Mouse (Mus musculus) left cerebral cortex, adult 11 months (tissue): ENCODE data around the gene Dctpp1.

Experiments
- DNase-seq: peaks from one replicate; pipeline ENCODE4 v3.0.0; 2022; ENCODE audit warnings: low spot score

Dctpp1 gene

DNA sequence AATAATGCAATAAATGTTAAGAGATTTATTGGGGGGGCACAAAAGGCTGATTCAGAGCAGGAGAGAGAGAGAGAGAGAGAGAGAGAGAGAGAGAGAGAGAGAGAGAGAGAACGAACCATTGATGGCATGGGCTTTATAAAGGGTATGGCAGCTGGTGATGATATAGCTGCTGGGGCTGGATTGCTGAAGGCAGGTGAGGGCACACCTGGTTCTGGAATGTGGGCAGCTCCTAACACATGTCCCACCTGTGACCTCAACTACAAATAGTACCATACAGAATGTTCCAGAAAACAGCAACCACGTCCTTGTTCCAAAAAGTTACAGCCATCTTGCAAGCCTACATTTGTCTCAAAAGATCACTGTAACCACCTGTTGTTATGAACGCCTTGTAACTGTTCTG lies 29.1 kb downstream of the Dctpp1 start:
- DNase-seq: no peak

DNA sequence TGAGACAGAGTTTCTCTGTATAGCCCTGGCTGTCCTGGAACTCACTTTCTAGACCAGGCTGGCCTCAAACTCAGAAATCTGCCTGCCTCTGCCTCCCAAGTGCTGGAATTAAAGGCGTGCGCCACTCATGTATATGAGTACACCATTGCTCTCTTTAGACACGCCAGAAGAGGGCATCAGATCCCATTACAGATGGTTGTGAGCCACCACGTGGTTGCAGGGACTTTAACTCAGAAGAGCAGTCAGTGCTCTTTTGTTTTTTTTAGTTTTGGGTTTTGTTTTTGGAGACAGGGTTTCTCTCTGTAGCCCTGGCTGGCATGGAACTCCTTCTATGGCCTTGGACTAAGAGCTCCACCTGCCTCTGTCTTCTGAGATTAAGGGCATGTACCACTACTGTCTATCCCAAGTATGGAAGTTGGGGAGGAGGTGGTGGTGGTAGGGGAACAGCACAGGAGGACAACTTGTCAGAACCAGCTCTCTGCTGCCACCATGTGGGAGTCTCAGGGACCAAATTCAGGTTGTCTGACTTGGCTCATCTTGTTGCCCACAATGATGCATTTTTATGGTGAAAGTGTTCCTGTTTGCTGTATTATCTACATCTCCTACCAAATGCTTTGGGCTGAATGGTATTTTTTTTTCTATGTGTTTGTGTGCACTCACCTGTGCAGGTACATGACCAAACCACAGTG lies 31.8 kb downstream of the Dctpp1 start:
- DNase-seq: no peak

DNA sequence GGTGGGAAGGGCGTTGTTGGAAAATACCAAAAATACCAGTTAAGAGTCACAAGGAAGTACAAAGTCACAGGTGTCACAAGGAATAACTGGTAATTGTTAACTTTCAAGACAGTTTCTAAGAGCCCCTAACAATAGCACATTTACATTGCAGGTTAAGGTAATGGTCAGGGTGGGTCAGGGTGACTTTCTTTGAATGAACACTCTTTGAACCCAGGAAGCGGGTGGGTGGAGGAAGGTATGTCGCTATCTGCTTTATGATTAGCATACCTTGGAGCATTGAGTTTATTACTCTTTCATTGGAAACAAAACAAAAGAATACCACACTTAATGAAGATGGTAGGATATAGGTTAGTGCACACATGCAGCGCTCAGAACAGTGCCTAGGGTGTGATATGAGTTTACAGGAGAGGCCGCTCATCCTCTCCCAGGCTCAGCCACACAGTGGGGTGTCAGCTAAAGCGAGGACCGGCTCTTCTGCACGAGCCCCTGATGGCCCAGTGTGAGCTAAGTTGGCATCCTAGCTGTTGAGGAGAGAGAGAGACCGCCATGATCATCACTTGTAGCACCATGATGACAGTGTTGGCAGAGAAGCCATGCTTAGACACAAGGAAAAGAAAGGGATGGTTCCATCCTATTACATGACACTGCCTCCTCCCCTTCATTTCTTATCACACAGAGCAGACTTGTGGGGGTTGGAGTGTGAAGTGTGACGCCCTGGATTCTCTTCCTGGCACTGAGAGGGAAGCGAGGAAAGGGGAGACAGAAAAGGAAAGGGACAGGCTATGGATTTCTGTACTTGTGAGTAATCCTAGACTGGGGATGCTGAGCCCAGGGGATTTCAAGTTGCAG lies 35.1 kb downstream of the Dctpp1 start:
- no peak for DNase-seq

DNA sequence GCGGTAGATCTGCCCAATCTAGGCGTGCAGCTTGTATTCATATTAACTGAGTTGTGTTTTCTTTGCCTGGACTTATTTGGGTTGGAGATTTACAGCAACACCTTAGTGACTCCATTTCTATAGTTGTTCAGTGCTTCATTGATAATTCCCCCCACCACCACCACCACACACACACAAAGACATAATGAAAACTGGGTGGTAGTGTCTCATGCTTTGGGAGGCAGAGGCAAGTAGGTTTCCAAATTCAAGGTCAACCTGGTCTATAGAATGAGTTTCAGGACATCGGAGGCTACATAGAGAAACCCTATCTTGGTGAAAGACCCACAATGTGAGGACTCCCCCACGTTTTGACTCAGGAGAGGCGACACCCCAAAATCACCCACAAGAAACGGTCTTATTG lies 35.9 kb downstream of the Dctpp1 start:
- no peak for DNase-seq

DNA sequence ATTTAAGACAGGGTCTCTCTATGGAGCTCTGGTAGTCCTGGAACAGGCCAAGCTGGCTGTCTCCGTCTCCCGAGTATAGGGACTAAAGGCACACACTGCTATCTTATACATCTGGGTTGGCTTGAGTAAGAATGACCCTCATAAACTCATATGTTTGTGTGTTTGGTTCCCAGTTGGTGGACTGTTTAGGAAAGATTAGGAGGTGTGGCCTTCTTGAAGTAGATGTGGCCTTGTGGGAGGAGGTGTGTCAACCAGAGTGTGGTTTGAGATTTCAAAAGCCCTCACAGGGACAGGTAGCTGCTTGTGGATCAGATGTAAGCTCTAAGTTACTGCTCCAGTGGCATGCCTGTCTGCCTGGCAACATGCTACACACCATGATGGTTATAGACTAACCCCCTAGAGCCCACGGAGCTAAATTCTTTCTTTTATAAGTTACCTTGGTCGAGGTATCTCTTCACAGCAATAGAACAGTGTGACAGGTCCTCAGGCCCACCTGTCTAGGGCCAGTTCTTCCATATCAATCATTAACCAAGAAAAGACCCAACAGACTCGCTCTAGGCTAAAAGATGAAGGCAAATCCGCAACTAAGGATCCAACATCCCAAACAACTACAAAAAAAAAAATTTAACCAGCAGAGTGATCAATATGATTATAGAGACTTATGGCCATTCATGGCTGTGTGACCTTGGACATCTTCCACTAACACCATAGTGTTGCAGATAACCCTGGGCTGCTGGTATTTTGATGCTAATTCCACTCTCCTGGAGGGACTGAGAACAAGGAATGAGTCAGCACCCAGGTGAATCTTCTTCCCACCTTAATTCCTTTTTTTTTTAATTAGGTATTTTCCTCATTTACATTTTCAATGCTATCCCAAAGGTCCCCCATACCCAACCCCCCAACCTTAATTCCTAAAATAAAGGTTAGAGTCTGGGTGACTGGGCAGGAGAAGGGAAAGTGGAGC lies 36.7 kb downstream of the Dctpp1 start:
- no peak for DNase-seq

DNA sequence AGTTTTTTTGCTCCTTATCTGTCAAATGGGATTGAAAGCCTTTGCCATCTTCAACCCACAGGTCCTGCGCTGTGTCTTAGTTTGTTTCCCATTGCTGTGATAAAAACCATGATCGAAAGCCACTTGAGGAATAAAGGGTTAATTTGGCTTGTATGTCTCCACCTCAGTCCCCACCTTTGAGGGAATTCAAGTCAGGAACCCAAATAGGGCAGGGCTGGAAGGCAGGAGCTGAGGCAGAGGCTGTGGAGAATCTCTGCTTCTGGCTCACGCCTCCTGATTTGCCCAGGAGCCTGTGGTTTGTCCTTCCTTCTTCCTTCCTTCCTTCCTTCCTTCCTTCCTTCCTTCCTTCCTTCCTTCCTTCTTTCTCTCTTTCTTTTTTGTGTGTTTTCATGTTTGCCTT lies 37.4 kb downstream of the Dctpp1 start:
- DNase-seq: no peak

DNA sequence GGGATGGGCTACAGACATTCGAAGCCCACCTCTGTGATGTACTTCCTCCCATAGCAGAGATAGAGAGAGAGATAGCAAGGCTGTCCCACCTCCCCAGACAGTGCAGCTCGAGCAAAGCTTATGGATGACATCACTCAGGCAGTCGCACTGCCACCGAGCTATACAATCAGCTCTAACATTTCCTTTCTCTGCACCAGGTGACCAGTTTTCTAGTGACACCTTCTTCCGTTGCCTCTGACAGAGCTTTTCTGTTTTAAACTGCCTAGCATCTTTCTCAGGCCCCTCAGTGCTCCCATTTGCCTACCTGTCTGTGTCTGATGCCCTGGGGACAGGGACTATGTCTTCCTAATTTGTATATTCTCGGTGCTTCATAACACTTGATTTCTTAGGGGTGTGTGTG lies 40.1 kb downstream of the Dctpp1 start:
- no peak for DNase-seq

DNA sequence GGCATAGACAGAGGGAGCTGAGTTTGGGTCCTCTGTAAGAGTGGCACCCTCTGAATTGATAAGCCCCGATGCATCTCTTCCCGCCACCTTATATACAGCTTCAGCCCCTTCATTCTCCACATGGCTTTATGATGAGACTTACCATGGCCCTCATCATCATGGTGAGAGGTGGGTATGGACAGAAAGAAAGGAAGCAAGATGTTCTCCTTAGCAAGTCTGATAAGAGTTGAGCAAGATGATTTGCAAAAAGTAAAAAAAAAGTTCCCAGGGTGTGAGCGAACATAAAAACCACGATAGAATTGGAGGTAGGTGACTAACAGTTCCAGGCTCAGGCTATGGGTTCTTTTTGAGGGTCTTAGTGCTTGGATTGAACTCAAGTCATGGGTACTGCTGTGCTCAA lies 41.8 kb downstream of the Dctpp1 start:
- DNase-seq: no peak

DNA sequence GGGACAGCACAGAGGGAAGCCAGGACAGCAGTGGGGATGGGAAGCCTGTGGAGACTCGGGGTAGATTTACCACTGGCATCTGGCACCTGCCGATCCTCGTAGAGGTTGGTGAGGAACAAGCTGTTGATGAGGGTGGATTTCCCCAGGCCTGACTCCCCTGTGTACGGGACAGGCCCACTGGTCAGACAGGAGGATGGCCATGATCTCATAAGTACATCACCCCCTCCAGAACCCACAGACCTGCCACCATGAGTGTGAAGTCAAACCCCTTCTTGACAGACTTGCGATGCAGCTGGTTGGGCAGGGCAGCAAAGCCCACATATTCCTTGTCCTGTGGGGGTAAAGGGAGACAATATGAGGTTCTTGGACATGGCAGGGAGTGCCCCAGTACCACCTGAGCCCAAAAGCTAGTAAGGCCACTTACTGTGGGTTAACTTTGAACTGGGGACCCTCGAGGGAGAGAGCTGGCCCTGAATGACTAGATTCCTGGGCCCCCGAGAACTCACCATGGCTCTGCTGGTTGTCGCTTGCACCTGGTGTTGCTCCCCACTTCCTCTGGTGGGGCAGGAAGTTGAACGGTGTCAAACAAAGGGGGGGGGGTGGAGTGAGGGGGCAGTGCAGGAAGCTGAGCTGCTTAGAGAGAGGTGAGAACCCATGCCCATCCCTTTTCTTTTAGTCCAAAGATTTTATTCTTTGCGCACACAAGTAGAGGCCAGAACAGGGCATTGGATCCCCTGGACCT lies 42.4 kb downstream of the Dctpp1 start:
- no peak for DNase-seq

DNA sequence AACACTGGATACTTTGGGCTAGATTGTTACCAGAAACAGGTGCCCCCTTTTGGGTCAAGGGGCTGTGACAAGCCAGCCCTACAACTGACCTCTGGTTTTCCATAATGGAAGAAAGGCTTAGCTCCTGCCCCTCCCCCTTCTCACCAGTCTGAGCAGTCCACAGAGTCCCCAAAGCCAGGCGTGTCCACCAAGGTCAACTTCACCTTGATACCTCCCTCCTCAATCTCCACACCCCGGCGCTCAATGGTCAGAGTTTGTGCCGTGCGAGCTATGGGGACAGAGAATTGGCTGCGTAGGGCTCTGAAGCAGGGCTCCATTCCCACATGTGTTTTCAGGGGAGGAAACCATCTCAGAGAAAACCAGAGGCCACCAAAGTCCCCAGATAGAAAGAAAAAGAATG lies 43.0 kb downstream of the Dctpp1 start:
- no peak for DNase-seq

DNA sequence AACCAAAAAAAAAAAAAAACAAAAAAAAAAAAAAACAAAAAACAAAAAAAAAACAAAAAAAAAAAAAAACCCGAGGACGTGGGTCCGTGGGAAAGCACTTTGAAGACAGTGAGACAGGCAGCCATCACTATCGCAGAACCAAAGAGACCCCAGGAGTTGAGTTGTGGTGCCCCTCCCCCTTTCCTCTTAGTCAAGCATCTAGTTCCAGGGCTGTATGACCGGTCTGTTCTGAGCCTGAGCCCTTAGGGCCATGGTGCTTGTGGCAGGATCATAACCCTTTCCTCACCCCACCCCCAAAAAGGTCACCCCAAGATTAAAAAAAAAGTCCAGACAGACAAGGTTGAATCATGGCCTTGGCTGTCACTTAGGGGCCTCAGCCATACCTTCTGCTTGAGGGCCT lies 44.2 kb downstream of the Dctpp1 start:
- no peak for DNase-seq

DNA sequence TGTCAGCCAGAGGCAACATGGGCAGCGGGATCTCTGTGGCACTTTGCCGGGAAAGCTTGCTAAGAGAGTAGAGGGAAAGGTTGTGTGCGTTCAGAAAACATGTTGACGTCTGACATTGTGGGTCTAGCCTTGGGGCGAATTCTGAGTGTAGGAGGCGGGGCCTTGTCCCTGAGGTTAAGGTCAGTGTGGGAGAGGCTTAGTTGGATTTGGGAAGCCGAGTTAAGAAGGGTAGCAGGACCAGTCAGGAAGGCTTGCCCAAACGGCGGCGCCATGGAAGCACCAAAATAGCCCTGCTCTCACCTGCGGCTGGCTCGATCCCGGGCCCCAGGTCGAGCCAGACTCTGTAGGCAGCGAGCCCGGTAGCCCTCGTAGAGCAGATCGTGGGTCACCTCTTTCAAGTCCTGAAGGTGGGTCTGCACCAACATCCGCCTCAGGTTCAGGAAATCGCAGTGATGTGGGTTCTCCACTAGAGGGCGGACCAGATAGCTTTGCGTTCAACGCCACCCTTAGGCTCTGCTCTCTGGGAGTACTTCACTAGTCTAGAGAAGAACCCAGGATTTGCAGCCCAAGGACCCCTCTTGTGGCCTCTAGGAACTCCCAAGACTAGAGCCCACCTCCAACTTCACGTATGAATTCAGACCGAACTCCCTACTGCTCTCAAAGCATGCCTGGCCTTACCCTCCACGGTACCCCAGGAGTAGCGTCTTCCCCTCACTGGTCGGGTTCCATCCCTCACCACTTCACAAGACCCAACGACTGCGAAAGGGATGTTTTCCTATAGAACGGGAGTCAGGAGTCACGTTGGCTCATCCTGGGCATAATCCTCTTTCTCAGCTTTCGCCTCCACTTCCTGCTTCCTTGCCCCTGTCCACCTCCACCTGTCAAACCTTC lies 45.3 kb downstream of the Dctpp1 start:
- DNase-seq: no peak

DNA sequence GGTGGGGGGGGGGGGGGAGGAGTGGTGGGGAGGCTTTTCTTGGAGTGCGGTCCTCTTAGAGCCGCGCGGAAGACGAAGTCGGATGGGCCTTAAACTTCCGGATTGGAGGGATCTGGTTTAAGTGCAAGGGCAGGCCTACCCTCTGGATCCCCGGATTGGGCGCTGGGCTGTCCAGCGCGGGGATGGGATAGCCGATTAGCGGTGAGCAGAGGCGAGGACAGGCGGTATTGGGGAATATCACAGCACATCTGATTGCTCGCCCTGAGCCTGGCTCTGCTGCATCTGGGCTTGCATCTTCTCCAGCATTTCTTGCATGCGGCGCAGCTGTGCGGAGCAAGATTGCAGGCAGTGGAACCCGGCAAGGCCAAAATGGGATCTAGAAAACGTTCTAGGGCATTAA lies 46.0 kb downstream of the Dctpp1 start:
- no peak for DNase-seq

DNA sequence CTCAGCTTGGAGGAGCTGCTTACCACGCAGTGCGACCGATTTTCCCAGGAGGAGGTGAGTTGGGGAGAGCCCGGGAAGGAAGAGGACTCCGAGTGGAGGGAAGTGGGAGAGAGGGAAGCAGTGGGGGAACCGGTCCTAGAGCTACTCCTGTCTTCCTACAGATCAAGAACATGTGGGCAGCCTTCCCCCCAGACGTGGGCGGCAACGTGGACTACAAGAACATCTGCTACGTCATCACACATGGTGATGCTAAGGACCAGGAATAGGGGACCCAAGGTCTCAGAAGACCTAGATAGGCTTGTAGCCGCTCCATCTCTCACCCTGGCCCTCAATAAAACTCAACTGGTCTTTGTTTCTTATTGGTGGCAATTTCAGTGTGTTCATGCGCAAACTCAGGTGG lies 46.6 kb downstream of the Dctpp1 start:
- DNase-seq: no peak

DNA sequence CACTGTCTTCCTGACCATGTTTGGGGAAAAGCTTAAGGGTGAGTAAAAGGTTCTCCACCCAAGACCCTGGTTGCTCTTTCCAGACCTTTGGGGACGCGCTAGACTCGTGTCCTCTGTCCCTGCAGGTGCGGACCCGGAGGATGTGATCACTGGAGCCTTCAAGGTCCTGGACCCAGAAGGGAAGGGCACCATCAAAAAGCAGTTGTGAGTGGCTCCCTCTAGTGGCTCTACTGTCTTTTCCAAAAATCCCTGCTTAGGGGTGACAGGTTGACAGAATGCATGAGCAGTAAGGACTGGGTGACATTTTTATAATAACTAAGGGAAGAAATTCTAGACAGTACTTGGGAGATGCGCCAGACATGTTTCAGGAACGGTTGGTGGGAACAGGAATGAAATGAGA lies 47.0 kb downstream of the Dctpp1 start:
- no peak for DNase-seq

DNA sequence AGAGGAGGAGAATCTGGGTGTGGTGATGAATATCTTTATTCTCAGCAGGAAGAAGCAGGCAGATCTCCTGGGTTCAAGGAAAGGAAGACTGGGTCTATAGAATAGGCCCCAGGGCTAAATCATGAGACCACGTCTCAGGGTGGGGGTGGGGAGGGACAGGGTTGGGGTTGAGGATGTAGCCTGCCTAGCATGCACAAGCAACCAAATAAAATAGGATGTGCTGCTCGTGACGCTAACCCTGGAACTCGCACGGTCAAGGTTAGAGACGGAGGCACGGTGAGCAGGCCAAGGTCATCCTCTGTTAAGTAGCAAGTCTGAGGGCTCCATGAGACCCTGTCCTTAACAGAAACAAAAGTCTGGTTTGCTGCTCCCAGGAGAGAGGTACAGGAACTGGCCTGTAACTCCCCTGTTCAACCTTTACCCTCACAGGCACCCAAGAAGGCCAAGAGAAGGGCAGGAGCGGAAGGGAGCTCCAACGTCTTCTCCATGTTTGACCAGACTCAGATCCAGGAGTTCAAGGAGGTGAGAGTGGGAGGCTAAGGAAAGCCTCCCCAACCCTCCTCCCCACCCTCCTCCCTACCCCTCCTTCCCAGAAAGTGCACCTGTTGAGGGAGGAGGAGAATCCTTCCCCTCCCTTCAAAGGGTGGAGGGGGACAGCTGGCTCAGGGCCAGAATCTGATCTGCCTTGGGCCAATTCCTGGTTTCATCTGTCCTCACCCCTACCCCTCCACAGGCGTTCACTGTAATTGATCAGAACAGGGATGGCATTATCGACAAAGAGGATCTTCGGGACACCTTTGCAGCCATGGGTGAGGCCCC lies 47.9 kb downstream of the Dctpp1 start:
- DNase-seq: no peak

DNA sequence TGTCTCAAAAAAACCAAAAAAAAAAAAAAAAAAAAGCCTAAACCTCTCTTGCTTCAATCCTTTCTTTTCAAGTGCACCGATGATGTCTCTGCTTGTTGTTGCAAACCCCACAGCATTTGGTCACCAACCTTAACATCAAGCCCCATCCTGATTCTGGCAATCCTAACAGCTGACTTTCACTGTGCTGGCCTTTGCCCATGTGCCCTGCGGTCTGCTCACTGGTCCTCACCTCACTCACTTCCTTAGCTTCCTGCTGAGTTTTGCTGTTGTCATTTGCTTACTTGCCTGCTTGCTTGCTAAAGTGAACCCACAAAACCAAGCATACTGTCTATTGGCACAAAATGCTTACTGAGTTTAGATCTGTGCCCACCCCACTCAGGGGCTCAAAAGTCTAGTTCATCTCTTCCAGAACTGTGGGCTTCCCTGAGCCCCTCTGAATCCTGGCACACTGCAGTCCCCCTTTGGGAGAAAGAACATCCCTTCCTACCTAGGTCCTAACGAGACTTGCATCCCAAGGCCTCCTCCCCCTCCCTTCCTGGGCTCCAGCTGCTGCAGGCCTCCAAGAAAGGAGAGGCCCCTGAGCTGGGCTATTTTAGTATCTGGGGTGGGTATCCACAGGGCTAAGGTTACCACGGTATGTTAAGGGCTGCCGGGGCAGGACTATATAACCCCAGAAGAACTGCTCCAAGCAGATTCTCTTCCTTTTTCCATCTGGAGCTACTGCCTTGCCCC lies 49.3 kb downstream of the Dctpp1 start:
- no peak for DNase-seq

DNA sequence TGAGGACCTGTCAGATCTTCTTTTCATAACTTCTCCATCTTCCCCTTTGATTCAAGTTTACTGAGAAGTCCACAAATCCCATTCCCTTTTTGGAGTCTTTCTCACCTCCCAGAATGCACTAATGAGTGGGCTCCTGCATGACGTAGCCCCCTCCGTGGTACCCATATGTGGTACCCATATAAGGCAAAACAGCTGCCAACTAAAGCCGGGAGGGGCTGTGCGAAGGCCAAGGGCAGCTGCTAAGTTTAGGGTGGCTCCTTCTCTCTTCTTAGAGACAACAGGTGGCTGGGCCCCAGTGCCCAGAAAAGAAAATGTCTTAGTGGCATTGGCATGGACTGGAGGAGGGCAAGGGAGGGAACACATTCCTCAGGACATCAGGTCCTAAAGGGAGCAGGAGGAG lies 50.2 kb downstream of the Dctpp1 start:
- DNase-seq: no peak

DNA sequence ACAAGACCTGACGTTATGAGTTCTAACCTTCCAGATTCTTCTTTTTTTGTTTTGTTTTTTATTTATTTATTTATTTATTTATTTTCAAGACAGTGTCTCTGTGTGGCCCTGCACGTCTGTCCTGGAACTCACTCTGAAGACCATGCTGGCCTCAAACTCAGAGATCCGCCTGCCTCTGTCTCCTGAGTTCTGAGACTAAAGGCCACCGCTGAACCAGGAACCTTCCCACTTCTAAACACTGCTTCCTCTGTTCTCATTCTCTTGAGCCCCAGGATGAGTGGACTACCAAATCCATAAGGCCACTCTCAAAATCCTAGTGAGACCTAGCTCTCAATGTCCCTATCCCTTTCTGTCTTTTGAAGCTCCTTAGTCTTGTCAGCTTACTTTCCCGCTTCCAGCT lies 50.7 kb downstream of the Dctpp1 start:
- no peak for DNase-seq
